Mouse (Mus musculus) lung, adult 2 months (tissue): ENCODE measurements around the gene Ddx20.

Experiments used
- CTCF ChIP-seq: fragments of 200-500 bp; IDR thresholded peaks from 2 replicates; pipeline ENCODE4 v1.5.1; 2011; ENCODE audit warnings: mild to moderate bottlenecking, low read length, control low read depth; ENCODE audit not compliant: insufficient read depth
- POLR2A ChIP-seq: fragments of 200-500 bp; IDR thresholded peaks from 2 replicates; pipeline ENCODE4 v1.6.1; 2011; ENCODE audit warnings: low read depth, mild to moderate bottlenecking, control low read depth, low read length, borderline replicate concordance; ENCODE audit errors: extremely low read depth

- TF ChIP-seq POLR2A (no peak), CTCF (no peak)
These were observed 17.6 kb downstream of the Ddx20 start for GRCm38 (mm10) chr3:105669776-105670175.
